Comparison of ENCODE assay signal across 8 mouse cellular contexts in genomic region chr2:153496898-153497297, GRCm38 (mm10). TPM values are rescaled to one million over a fixed set of nuclear protein-coding genes. Genes with fewer than 3 reads are reported as not detected.
DNase-seq lines count a peak whose midpoint lies in the region; ATAC-seq lines count a peak whose summit lies in the region.
"Had no signal": no experiment of that assay in that cellular context is flagged by ENCODE, and none has a peak within 500 bp of the region (broad histone marks: within the 10 kb centered on the region; RNA-seq: fewer than 3 reads in every experiment).

No protein-coding gene starts in this region.

- H3K27me3 ChIP-seq in limb, embryonic 11.5 days (ENCODE audit: control insufficient read depth, insufficient read depth, low read length): peaks cover 3% of the 10 kb centered on the region

- peaks cover 19% of the 10 kb centered on the region for H3K4me1 ChIP-seq in limb, embryonic 11.5 days (ENCODE audit: control insufficient read depth, insufficient read depth, low read length)

- H3K9me3 ChIP-seq in limb, embryonic 11.5 days (ENCODE audit: control insufficient read depth, low read length): no peaks in the 10 kb centered on the region
- H3K9me3 ChIP-seq: lung, embryonic 15.5 days had no signal

- no peaks in the 10 kb centered on the region for H3K36me3 ChIP-seq in limb, embryonic 11.5 days (ENCODE audit: control insufficient read depth, insufficient read depth, low read length)
- H3K36me3 ChIP-seq: lung, embryonic 15.5 days had no signal

- peak; percentile 68 to 69 for DNase-seq in right cerebral cortex, postnatal 10 days (ENCODE audit: low spot score in 2 of 2)
- DNase-seq in right cerebral cortex, adult 18-20 months: no peak
- peak; percentile 58 for DNase-seq in embryo, embryonic 9.5 days (ENCODE audit: extremely low spot score)
- DNase-seq in limb, embryonic 11.5 days (ENCODE audit: low spot score): peak; percentile 29
- peak; percentile 72 for DNase-seq in retina, embryonic 14.5 days (ENCODE audit: low spot score)
- no peak for DNase-seq in lung, postnatal 36 days
- no peak for DNase-seq in right cerebral cortex, postnatal 14 days

- H3K27ac ChIP-seq in limb, embryonic 11.5 days (replicated peaks; ENCODE audit: low read depth, low read length): no peak overlapping the region
- H3K27ac ChIP-seq: lung, embryonic 15.5 days had no signal

- H3K4me3 ChIP-seq in limb, embryonic 11.5 days (ENCODE audit: low read depth, low read length): no peak overlapping the region
- H3K4me3 ChIP-seq: lung, embryonic 15.5 days had no signal

- ATAC-seq in limb, embryonic 11.5 days (ENCODE audit: insufficient number of reproducible peaks, low FRiP score, low TSS enrichment, low read depth): no peak

- H3K4me2 ChIP-seq in limb, embryonic 11.5 days (ENCODE audit: low read depth, severe bottlenecking): no peak overlapping the region
- H3K4me2 ChIP-seq: lung, embryonic 15.5 days had no signal

- WGBS in limb, embryonic 11.5 days: 50% methylated on average over 13 of the region's 13 CpGs

- H3K9ac ChIP-seq in limb, embryonic 11.5 days (ENCODE audit: low read length): no peak overlapping the region
- H3K9ac ChIP-seq: lung, embryonic 15.5 days had no signal

RNA-seq across cellular contexts. Expression of gene 4930404H24Rik, which starts 4.3 kb away (rescaled TPM):
- polyA plus RNA-seq in limb, embryonic 11.5 days (2014; fragmentation: Nextera tagmentation; extraction: Ambion mirVana): not detected in 2 replicates
- polyA plus RNA-seq: lung, embryonic 15.5 days had no signal

RNA-seq across cellular contexts. Expression of gene Nol4l, which starts 32.9 kb away (rescaled TPM):
- polyA plus RNA-seq in limb, embryonic 11.5 days (2014; fragmentation: Nextera tagmentation; extraction: Ambion mirVana): 14.0 and 15.1 TPM in 2 replicates

Comparison
In these comparisons a context has a peak if more than half of its experiments do, and no peak if none do; other contexts are left out.
1. DNase-seq: peak in right cerebral cortex, postnatal 10 days (2 of 2), embryo, embryonic 9.5 days (single experiment), limb, embryonic 11.5 days (single experiment) and retina, embryonic 14.5 days (single experiment); none in right cerebral cortex, adult 18-20 months (single experiment), lung, postnatal 36 days (single experiment) and right cerebral cortex, postnatal 14 days (single experiment).